Mouse (Mus musculus) midbrain, embryonic 14.5 days (tissue): ENCODE measurements around the gene Hic2. TPM values are rescaled to one million over a fixed set of nuclear protein-coding genes. Genes with fewer than 3 reads are reported as not detected.

ENCODE experiments used
- ATAC-seq: fragments of 200-750 bp; cut with Nextera tagmentation; 2 replicates; pipeline ENCODE4 v1.8.0; 2017; ENCODE audit warnings: moderate number of reproducible peaks, moderate library complexity; ENCODE audit not compliant: low FRiP score, low TSS enrichment
- DNase-seq: peaks from one replicate; pipeline ENCODE4 v3.0.0-alpha.2; 2015
- H3K27ac ChIP-seq: fragments of 300-500 bp; sonication (generic); replicated peaks from 2 replicates; pipeline ENCODE4 v1.5.1; 2014; ENCODE audit warnings: mild to moderate bottlenecking, low read depth, low read length, moderate library complexity
- H3K27me3 ChIP-seq: fragments of 300-500 bp; sonication (generic); 2 replicates; pipeline ENCODE4 v1.6.1; 2014; ENCODE audit warnings: low read length, control low read depth, mixed read lengths; ENCODE audit not compliant: control insufficient read depth, insufficient read depth
- H3K36me3 ChIP-seq: fragments of 300-500 bp; sonication (generic); 2 replicates; pipeline ENCODE4 v1.6.1; 2014; ENCODE audit warnings: low read length, control low read depth; ENCODE audit not compliant: control insufficient read depth, insufficient read depth
- H3K4me1 ChIP-seq: fragments of 300-500 bp; sonication (generic); 2 replicates; pipeline ENCODE4 v1.6.1; 2014; ENCODE audit warnings: mild to moderate bottlenecking, antibody characterized with exemption, low read length, control low read depth; ENCODE audit not compliant: control insufficient read depth, insufficient read depth
- H3K4me2 ChIP-seq: fragments of 300-500 bp; sonication (generic); 2 replicates; pipeline ENCODE4 v1.6.1; 2014; ENCODE audit warnings: mild to moderate bottlenecking, low read length, moderate library complexity
- H3K4me3 ChIP-seq: fragments of 300-500 bp; sonication (generic); replicated peaks from 2 replicates; pipeline ENCODE4 v1.5.1; 2014; ENCODE audit warnings: low read depth, low read length
- H3K9ac ChIP-seq: fragments of 300-500 bp; sonication (generic); replicated peaks from 2 replicates; pipeline ENCODE4 v1.6.1; 2014; ENCODE audit warnings: mild to moderate bottlenecking, low read length, moderate library complexity
- H3K9me3 ChIP-seq: fragments of 300-500 bp; sonication (generic); 2 replicates; pipeline ENCODE4 v1.6.1; 2016; ENCODE audit warnings: low read length, control low read depth, mixed read lengths; ENCODE audit not compliant: control insufficient read depth
- WGBS: fragments of 180-500 bp; shearing (Covaris S2); extraction: QIAGEN DNeasy Blood & Tissue Kit; methylation state at CpG from one replicate; pipeline ENCODE4 v1.1.7; 2014; 5-methylcytosine and 5-hydroxymethylcytosine counted together
- polyA plus RNA-seq: library from polyadenylated mRNA; unstranded; fragments of >200 nt; fragmentation: Nextera tagmentation; extraction: Ambion mirVana; gene quantifications from 2 replicates; pipeline ENCODE4 v1.2.1, GENCODE M21; 2014

Gene Hic2
- polyA plus RNA-seq, 1 experiment from 2014 or later: 6.4 TPM

- Histone ChIP-seq H3K4me3 (no peak overlapping the region), H3K9me3 (no peaks in the 10 kb centered on the region), H3K4me2 (no peak overlapping the region), H3K27me3 (no peaks in the 10 kb centered on the region), H3K4me1 (no peaks in the 10 kb centered on the region), H3K9ac (no peak overlapping the region), H3K36me3 (peaks cover 95% of the 10 kb centered on the region), H3K27ac (no peak overlapping the region)
- ATAC-seq: no peak
- no peak for DNase-seq
- 84% methylated on average over 5 of the region's 5 CpGs for WGBS
These were observed 70.3 kb downstream of the Hic2 start for GRCm38 (mm10) chr16:17303521-17304245.

GRCm38 (mm10) chr16:17307461-17307860, 74.1 kb downstream of the Hic2 start:
- no peak for DNase-seq
- H3K4me1 ChIP-seq: no peaks in the 10 kb centered on the region
- H3K9ac ChIP-seq: no peak overlapping the region
- H3K9me3 ChIP-seq: no peaks in the 10 kb centered on the region
- ATAC-seq: no peak
- no peak overlapping the region for H3K4me2 ChIP-seq
- no peak overlapping the region for H3K27ac ChIP-seq
- H3K4me3 ChIP-seq: no peak overlapping the region
- H3K36me3 ChIP-seq: peaks cover 92% of the 10 kb centered on the region
- 93% methylated on average over 5 of the region's 5 CpGs for WGBS
- H3K27me3 ChIP-seq: no peaks in the 10 kb centered on the region

GRCm38 (mm10) chr16:17309036-17309435, 75.7 kb downstream of the Hic2 start:
- H3K4me1 ChIP-seq: no peaks in the 10 kb centered on the region
- no peak overlapping the region for H3K9ac ChIP-seq
- H3K9me3 ChIP-seq: no peaks in the 10 kb centered on the region
- H3K4me2 ChIP-seq: no peak overlapping the region
- no peaks in the 10 kb centered on the region for H3K27me3 ChIP-seq
- DNase-seq (no peak), ATAC-seq (no peak)
- H3K36me3 ChIP-seq: peaks cover 90% of the 10 kb centered on the region
- 97% methylated on average over 10 of the region's 10 CpGs for WGBS
- H3K27ac ChIP-seq: no peak overlapping the region
- H3K4me3 ChIP-seq: no peak overlapping the region

- H3K4me1 ChIP-seq: no peaks in the 10 kb centered on the region
- H3K27me3 ChIP-seq: no peaks in the 10 kb centered on the region
- H3K9me3 ChIP-seq: no peaks in the 10 kb centered on the region
- ATAC-seq (no peak), DNase-seq (no peak)
- WGBS: 96% methylated on average over 5 of the region's 5 CpGs
- no peak overlapping the region for H3K4me3 ChIP-seq
- H3K4me2 ChIP-seq: no peak overlapping the region
- H3K36me3 ChIP-seq: peaks cover 94% of the 10 kb centered on the region
- no peak overlapping the region for H3K27ac ChIP-seq
- no peak overlapping the region for H3K9ac ChIP-seq
These were observed 79.2 kb downstream of the Hic2 start for GRCm38 (mm10) chr16:17312531-17312930.

Other genes starting within 250 kb of the Hic2 start
- gene Ypel1, start 163.9 kb upstream of the Hic2 start, polyA plus RNA-seq: 169 and 174 TPM in 2 replicates
- 142 and 145 TPM in 2 replicates for gene Ppil2, start 122.3 kb upstream of the Hic2 start, polyA plus RNA-seq
- gene 2610318N02Rik, start 108.4 kb upstream of the Hic2 start, polyA plus RNA-seq: 14.8 and 15.8 TPM in 2 replicates
- gene Sdf2l1, start 101.2 kb upstream of the Hic2 start, polyA plus RNA-seq: 20.3 and 23.2 TPM in 2 replicates
- gene Ydjc, start 89.0 kb upstream of the Hic2 start, polyA plus RNA-seq: 34.2 and 46.8 TPM in 2 replicates
- gene Ccdc116, start 86.3 kb upstream of the Hic2 start, polyA plus RNA-seq: 2.0 and 2.7 TPM in 2 replicates
- gene Ube2l3, start 30.9 kb upstream of the Hic2 start, polyA plus RNA-seq: 272 and 297 TPM in 2 replicates
- gene Rimbp3, start 25.0 kb upstream of the Hic2 start, polyA plus RNA-seq: 1.8 and 2.0 TPM in 2 replicates
- 25.3 and 38.0 TPM in 2 replicates for gene Tmem191c, start 42.5 kb downstream of the Hic2 start, polyA plus RNA-seq
- 0.38 and 1.5 TPM in 2 replicates for gene Serpind1, start 97.8 kb downstream of the Hic2 start, polyA plus RNA-seq
- 10.7 and 16.2 TPM in 2 replicates for gene Snap29, start 172.4 kb downstream of the Hic2 start, polyA plus RNA-seq
- 65.2 and 77.6 TPM in 2 replicates for gene Pi4ka, start 172.7 kb downstream of the Hic2 start, polyA plus RNA-seq
- gene Crkl, start 218.4 kb downstream of the Hic2 start, polyA plus RNA-seq: 76.3 and 85.4 TPM in 2 replicates